Mouse (Mus musculus): ENCODE data around the gene Ccdc181.

DNA sequence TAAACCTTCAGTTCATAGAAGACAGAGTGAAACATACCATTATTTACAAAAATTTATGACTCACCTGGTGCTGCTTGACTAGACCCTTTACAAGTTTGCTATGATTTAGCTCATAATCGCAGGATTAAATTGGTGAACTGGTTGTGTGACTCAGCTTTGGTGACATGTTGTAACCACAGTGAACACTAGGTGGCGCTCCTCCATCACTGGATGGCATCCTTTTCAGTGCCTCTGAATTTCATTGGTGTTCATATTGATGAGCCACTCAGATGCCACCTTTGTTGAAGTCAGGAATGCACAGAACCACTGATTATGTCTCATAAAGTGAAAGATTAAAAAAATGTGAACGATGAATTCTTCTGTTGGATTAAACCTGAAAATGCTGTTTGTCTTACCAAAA, 41.3 kb downstream of the Ccdc181 start:
- TF ChIP-seq GATA1 (IDR thresholded peaks at IDR 0.05; ENCODE audit: low read length) (no peak), TAL1 (IDR thresholded peaks at IDR 0.05; ENCODE audit: low read length) (no peak)

All from erythroblast, embryonic 14.5 days (primary cell).